Mouse (Mus musculus) R1 (cell line): ENCODE results near the gene 1700029P11Rik.

Experiments used
- DNase-seq: peaks from one replicate; pipeline ENCODE4 v3.0.0-alpha.2; 2018; ENCODE audit warnings: low read depth, low spot score

The 1700029P11Rik gene

GRCm38 (mm10) chr15:81957598-81957997 is 22.7 kb upstream of the 1700029P11Rik start:
- peak; percentile 50 for DNase-seq

- no peak for DNase-seq
These were observed 21.4 kb upstream of the 1700029P11Rik start for GRCm38 (mm10) chr15:81958906-81959305.

- DNase-seq: peak; percentile 98
These were observed 19.9 kb upstream of the 1700029P11Rik start, which contains the start of gene Pmm1 for GRCm38 (mm10) chr15:81960171-81961077. Pmm1 (minus strand) TSS chr15:81960930.

- no peak for DNase-seq
These were observed 19.3 kb upstream of the 1700029P11Rik start for GRCm38 (mm10) chr15:81961078-81961451.

- DNase-seq: no peak
These were observed 16.1 kb upstream of the 1700029P11Rik start for GRCm38 (mm10) chr15:81964262-81964661.

- DNase-seq: peak; percentile 81
These were observed 15.3 kb upstream of the 1700029P11Rik start for GRCm38 (mm10) chr15:81964980-81965545.

GRCm38 (mm10) chr15:81966062-81966829 is 14.1 kb upstream of the 1700029P11Rik start:
- no peak for DNase-seq

- DNase-seq: peak; percentile 85
These were observed 12.5 kb upstream of the 1700029P11Rik start for GRCm38 (mm10) chr15:81967821-81968220.

GRCm38 (mm10) chr15:81968447-81968846 is 11.9 kb upstream of the 1700029P11Rik start:
- peak; percentile 48 for DNase-seq

- peak; percentile 95 for DNase-seq
These were observed 11.2 kb upstream of the 1700029P11Rik start for GRCm38 (mm10) chr15:81969173-81969572.

- peak; percentile 88 for DNase-seq
These were observed 10.7 kb upstream of the 1700029P11Rik start for GRCm38 (mm10) chr15:81969635-81970034.

GRCm38 (mm10) chr15:81970498-81970897 is 9.8 kb upstream of the 1700029P11Rik start:
- peak; percentile 84 for DNase-seq

GRCm38 (mm10) chr15:81975156-81975555 is 5.2 kb upstream of the 1700029P11Rik start:
- peak; percentile 81 for DNase-seq

GRCm38 (mm10) chr15:81982173-81982572 is 1.8 kb downstream of the 1700029P11Rik start:
- DNase-seq: peak; percentile 60

GRCm38 (mm10) chr15:81985267-81986161 is 5.2 kb downstream of the 1700029P11Rik start:
- DNase-seq: peak; percentile 60

GRCm38 (mm10) chr15:81987646-81988045 is 7.3 kb downstream of the 1700029P11Rik start, which contains the start of gene Xrcc6:
Xrcc6 (plus strand) TSS chr15:81987835.
- DNase-seq: no peak

GRCm38 (mm10) chr15:81989371-81990062 is 9.2 kb downstream of the 1700029P11Rik start:
- DNase-seq: peak; percentile 87

GRCm38 (mm10) chr15:81990549-81990948 is 10.2 kb downstream of the 1700029P11Rik start:
- no peak for DNase-seq

GRCm38 (mm10) chr15:81993992-81994391 is 13.7 kb downstream of the 1700029P11Rik start:
- DNase-seq: no peak

- DNase-seq: no peak
These were observed 23.9 kb downstream of the 1700029P11Rik start for GRCm38 (mm10) chr15:82004257-82004656.
